17 mouse cellular contexts compared by ENCODE assay signal in the genomic region with DNA sequence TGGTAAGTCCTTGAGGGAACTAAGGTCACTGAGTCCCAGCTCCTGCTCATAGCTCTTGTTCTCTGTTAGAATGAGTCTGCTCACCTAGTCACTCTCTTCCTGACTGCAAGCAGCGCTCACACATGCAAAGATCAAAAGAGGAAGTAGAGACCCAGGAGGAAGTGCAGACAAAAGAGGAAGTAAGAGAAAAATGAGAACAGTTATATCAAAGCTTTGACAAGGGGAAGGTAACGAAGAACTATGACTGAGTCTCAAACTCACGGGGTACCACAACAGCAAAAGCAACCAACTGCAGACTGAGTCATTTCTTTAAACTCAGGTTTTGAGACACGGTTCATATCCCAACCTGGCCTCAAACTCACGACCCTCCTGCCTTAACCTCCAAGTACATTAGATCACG. TPM values are rescaled to one million over a fixed set of nuclear protein-coding genes. Genes with fewer than 3 reads are reported as not detected.
A peak's percentile ranks its signal among the peaks of the same experiment; 100 is the strongest.
DNase-seq lines count a peak whose midpoint lies in the region.
"Had no signal": no experiment of that assay in that cellular context is flagged by ENCODE, and none has a peak within 500 bp of the region (broad histone marks: within the 10 kb centered on the region; RNA-seq: fewer than 3 reads in every experiment).

No protein-coding gene starts in this region.

- DNase-seq in 416B (ENCODE audit: low read depth), result peak; percentile 84
- peak; percentile 86 for DNase-seq in A20 (ENCODE audit: low read depth, low spot score)
- peak; percentile 38 to 70 for DNase-seq in natural killer cell, adult 2 months (ENCODE audit: low spot score in 2 of 2)
- DNase-seq in right cerebral cortex, postnatal 10 days (ENCODE audit: low spot score in 2 of 2), result no peak
- DNase-seq in embryo, embryonic 11 days, result no peak
- no peak for DNase-seq in layer of hippocampus, adult 9-11 months
- DNase-seq: adrenal gland, postnatal 25 days; cerebellum, adult 8-10 months; kidney, adult 9 months; layer of hippocampus, postnatal 36 days; liver, embryonic 13.5 days; midbrain, embryonic 14.5 days had no signal

- 0 out of 2 replicates have a peak, but pooled peaks cover 5% of the 10 kb centered on the region for H3K4me1 ChIP-seq in brown adipose tissue, adult 24 weeks (ENCODE audit: control insufficient read depth, insufficient read depth, insufficient read length, low read length)
- H3K4me1 ChIP-seq: embryonic facial prominence, embryonic 12.5 days had no signal

- H3K27ac ChIP-seq in brown adipose tissue, adult 24 weeks (replicated peaks; ENCODE audit: low read depth, low read length), result peak overlapping the region; percentile 43; the same call in 1 of the 2 replicates
- H3K27ac ChIP-seq: embryonic facial prominence, embryonic 12.5 days; forebrain, embryonic 12.5 days; hindbrain, embryonic 13.5 days; liver, embryonic 13.5 days; neural tube, embryonic 15.5 days had no signal

- H3K4me3 ChIP-seq in brown adipose tissue, adult 24 weeks (ENCODE audit: insufficient read depth, low read depth, low read length), result no peak overlapping the region
- H3K4me3 ChIP-seq: embryonic facial prominence, embryonic 12.5 days; forebrain, embryonic 12.5 days; hindbrain, embryonic 13.5 days; liver, embryonic 13.5 days; neural tube, embryonic 15.5 days had no signal

RNA-seq across cellular contexts. Expression of a gene that starts 12.7 kb away (rescaled TPM):
- polyA plus RNA-seq in brown adipose tissue, adult 24 weeks (2012; ENCODE audit: insufficient read depth, insufficient read length, missing spikeins), result 11.3 and 12.7 TPM in 2 replicates

Comparison
In these comparisons a context has a peak if more than half of its experiments do, and no peak if none do; other contexts are left out.
1. DNase-seq: peak in 416B (single experiment), A20 (single experiment) and natural killer cell, adult 2 months (2 of 2); none in right cerebral cortex, postnatal 10 days (0 of 2), embryo, embryonic 11 days (single experiment) and layer of hippocampus, adult 9-11 months (single experiment).